Mouse (Mus musculus) intestine, embryonic 16.5 days (tissue): ENCODE measurements at regions not wholly inside any gene's neighbourhood (a gene's known extent, or its start where the extent isn't known, plus 50 kb on each side); places are given as distances from the start of the nearest gene placed in this dataset.

Experiments used
- ATAC-seq: fragments of 200-750 bp; cut with Nextera tagmentation; 2 replicates; pipeline ENCODE4 v1.8.0; 2017; ENCODE audit warnings: moderate TSS enrichment, moderate library complexity
- H3K27ac ChIP-seq: fragments of 300-500 bp; sonication (generic); 2 replicates; pipeline ENCODE4 v1.5.1; 2014; ENCODE audit warnings: mild to moderate bottlenecking, low read length
- H3K27me3 ChIP-seq: fragments of 300-500 bp; sonication (generic); replicated peaks from 2 replicates; pipeline ENCODE4 v1.6.1; 2014; ENCODE audit warnings: low read length, control low read depth, mixed read lengths; ENCODE audit not compliant: control insufficient read depth, insufficient read depth
- H3K36me3 ChIP-seq: fragments of 300-500 bp; sonication (generic); 2 replicates; pipeline ENCODE4 v1.6.1; 2014; ENCODE audit warnings: low read length, control low read depth; ENCODE audit not compliant: control insufficient read depth, insufficient read depth
- H3K4me1 ChIP-seq: fragments of 300-500 bp; sonication (generic); 2 replicates; pipeline ENCODE4 v1.6.1; 2014; ENCODE audit warnings: low read length, control low read depth, mixed read lengths; ENCODE audit not compliant: control insufficient read depth, insufficient read depth
- H3K4me2 ChIP-seq: fragments of 300-500 bp; sonication (generic); 2 replicates; pipeline ENCODE4 v1.6.1; 2014; ENCODE audit warnings: low read depth, low read length, control low read depth
- H3K4me3 ChIP-seq: fragments of 300-500 bp; sonication (generic); 2 replicates; pipeline ENCODE4 v1.5.1; 2014; ENCODE audit warnings: mild to moderate bottlenecking, low read length
- H3K9ac ChIP-seq: fragments of 300-500 bp; sonication (generic); 2 replicates; pipeline ENCODE4 v1.6.1; 2014; ENCODE audit warnings: low read depth, low read length
- H3K9me3 ChIP-seq: fragments of 300-500 bp; sonication (generic); 2 replicates; pipeline ENCODE4 v1.6.1; 2016; ENCODE audit warnings: low read length, control low read depth; ENCODE audit not compliant: control insufficient read depth
- WGBS: fragments of 180-500 bp; shearing (Covaris S2); extraction: QIAGEN DNeasy Blood & Tissue Kit; methylation state at CpG from one replicate; pipeline ENCODE4 v1.1.7; 2014; 5-methylcytosine and 5-hydroxymethylcytosine counted together

DNA sequence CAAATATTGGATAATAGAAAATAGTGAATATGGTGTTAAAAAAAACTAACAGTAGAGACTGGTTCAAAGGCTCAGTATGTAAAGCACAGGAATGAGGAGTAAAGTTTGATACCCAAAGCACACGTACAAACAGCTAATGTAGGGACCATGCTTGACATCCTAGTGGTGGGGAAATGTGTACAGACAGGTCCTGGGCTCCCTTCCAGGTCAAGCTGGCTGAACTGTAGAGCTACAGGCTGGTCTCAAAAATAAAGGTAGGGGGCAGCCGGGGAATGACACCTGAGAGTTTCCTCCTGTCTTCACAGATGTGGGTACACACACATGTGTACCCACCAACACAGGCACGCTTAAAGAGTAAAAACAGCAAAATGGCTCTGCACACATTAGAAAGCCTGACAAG is 309.9 kb upstream of the Nova1 start:
- H3K4me3 ChIP-seq: no peak overlapping the region
- H3K27me3 ChIP-seq: no peaks in the 10 kb centered on the region
- 80% methylated on average over 3 of the region's 3 CpGs for WGBS
- H3K4me1 ChIP-seq: no peaks in the 10 kb centered on the region
- no peak overlapping the region for H3K27ac ChIP-seq
- H3K4me2 ChIP-seq: no peak overlapping the region
- H3K9me3 ChIP-seq: no peaks in the 10 kb centered on the region
- no peak for ATAC-seq
- no peaks in the 10 kb centered on the region for H3K36me3 ChIP-seq
- no peak overlapping the region for H3K9ac ChIP-seq

GRCm38 (mm10) chr12:47121426-47121825 is 302.7 kb upstream of the Nova1 start:
- no peak overlapping the region for H3K4me3 ChIP-seq
- H3K9ac ChIP-seq: no peak overlapping the region
- no peak for ATAC-seq
- no peaks in the 10 kb centered on the region for H3K9me3 ChIP-seq
- H3K27ac ChIP-seq: no peak overlapping the region
- H3K4me1 ChIP-seq: no peaks in the 10 kb centered on the region
- no peak overlapping the region for H3K4me2 ChIP-seq
- no peaks in the 10 kb centered on the region for H3K36me3 ChIP-seq
- H3K27me3 ChIP-seq: no peaks in the 10 kb centered on the region
- WGBS: 78% methylated on average over 3 of the region's 3 CpGs

DNA sequence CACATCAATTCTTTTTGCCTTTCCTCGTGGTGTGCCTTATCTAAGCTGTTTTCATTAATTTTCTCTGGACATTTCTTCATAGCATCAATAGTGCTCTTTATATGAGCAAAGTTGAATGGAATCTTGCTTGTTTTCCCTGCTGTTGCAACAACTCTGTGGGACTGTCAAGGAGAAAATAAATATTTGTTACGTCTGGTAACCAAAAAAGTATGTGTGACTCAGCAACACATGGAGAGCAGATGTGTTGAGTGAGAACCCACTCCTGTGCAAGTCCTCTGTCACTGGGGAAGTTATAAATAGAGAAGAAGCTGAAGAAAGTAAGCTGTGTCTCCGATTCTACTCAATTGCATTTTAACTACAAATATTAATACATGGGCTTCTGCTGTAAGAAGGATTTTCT is 298.8 kb upstream of the Nova1 start:
- no peaks in the 10 kb centered on the region for H3K36me3 ChIP-seq
- WGBS: 48% methylated on average over 3 of the region's 3 CpGs
- H3K27me3 ChIP-seq: no peaks in the 10 kb centered on the region
- no peak for ATAC-seq
- no peak overlapping the region for H3K27ac ChIP-seq
- no peaks in the 10 kb centered on the region for H3K4me1 ChIP-seq
- no peak overlapping the region for H3K4me3 ChIP-seq
- no peak overlapping the region for H3K9ac ChIP-seq
- H3K4me2 ChIP-seq: no peak overlapping the region
- no peaks in the 10 kb centered on the region for H3K9me3 ChIP-seq

DNA sequence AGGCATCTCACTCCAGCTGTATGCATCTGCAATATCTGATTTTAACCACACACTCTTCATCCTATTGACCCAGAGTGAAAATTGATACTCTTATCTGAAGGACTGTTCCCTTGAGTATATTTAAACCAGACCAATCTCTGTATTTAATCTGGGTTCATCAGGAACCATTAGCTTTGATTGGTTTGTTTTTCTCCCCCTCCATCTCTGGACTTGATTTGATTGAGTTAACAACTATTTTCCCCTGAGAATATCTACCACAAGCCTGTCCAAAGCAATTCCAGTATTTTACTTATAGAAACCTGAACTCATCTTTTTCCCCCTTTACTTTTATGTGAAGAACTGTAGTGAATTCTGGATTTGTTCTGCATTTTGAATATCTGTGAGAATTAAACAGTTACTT is 270.5 kb upstream of the Nova1 start:
- no peaks in the 10 kb centered on the region for H3K4me1 ChIP-seq
- no peak overlapping the region for H3K27ac ChIP-seq
- H3K36me3 ChIP-seq: no peaks in the 10 kb centered on the region
- H3K27me3 ChIP-seq: no peaks in the 10 kb centered on the region
- H3K4me3 ChIP-seq: no peak overlapping the region
- H3K4me2 ChIP-seq: no peak overlapping the region
- no peaks in the 10 kb centered on the region for H3K9me3 ChIP-seq
- ATAC-seq: no peak
- no peak overlapping the region for H3K9ac ChIP-seq

DNA sequence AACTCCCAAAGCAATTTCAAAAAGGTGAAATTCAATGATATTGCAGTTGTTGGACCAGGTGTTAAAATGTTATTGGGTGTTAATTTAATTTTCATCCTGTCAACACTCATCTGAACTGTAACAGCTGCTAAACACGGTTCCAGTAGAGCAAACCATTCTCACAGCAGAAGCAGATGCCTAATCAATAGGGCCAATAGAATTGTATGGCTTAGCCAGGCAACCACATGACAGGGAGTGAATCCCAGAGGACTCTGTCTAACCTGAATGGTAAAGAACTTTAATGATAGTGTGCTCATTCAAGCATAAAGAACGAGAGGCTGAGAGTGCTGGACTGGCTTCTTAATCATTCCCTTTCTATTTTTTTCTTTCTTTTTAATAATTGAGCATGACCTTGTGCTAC is 256.2 kb upstream of the Nova1 start:
- Histone ChIP-seq H3K27ac (no peak overlapping the region), H3K4me2 (no peak overlapping the region), H3K36me3 (no peaks in the 10 kb centered on the region), H3K4me1 (no peaks in the 10 kb centered on the region), H3K9me3 (no peaks in the 10 kb centered on the region), H3K27me3 (no peaks in the 10 kb centered on the region), H3K4me3 (no peak overlapping the region), H3K9ac (no peak overlapping the region)
- ATAC-seq: no peak
- 69% methylated on average over 2 of the region's 2 CpGs for WGBS

- ATAC-seq: no peak
- WGBS: 66% methylated on average over 1 of the region's 1 CpGs
Measured at GRCm38 (mm10) chr12:47052474-47052873, 233.7 kb upstream of the Nova1 start.

GRCm38 (mm10) chr12:47020810-47021348 is 202.2 kb upstream of the Nova1 start:
- Histone ChIP-seq H3K4me2 (no peak overlapping the region), H3K36me3 (no peaks in the 10 kb centered on the region), H3K27ac (no peak overlapping the region), H3K9me3 (no peaks in the 10 kb centered on the region), H3K4me1 (no peaks in the 10 kb centered on the region), H3K4me3 (no peak overlapping the region), H3K27me3 (no peaks in the 10 kb centered on the region), H3K9ac (no peak overlapping the region)
- 58% methylated on average over 6 of the region's 6 CpGs for WGBS
- no peak for ATAC-seq

More at GRCm38 (mm10) chr12:47052474-47052873, 233.7 kb upstream of the Nova1 start:
- H3K27ac ChIP-seq: no peak overlapping the region
- H3K4me2 ChIP-seq: no peak overlapping the region
- H3K4me1 ChIP-seq: no peaks in the 10 kb centered on the region
- no peaks in the 10 kb centered on the region for H3K9me3 ChIP-seq
- H3K27me3 ChIP-seq: no peaks in the 10 kb centered on the region
- H3K4me3 ChIP-seq: no peak overlapping the region
- H3K36me3 ChIP-seq: no peaks in the 10 kb centered on the region
- no peak overlapping the region for H3K9ac ChIP-seq

DNA sequence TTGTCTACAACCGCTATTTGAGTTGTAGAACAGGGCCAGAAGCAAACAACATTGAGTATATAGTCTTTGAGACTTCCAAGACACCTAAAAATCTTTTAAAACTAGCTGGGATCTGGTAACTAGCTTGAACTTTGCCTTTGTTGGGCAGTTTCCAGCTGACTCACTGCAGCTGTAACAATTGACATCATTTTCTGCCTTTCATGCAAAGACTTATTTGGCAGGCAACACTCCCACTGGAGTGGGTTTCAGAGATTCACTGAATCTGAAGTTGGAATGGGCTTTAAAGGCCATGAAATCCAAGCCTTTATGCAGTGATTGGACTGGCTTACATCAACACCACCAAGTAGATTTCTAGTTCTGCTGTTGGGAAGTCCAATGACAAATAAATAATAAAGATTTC is 173.6 kb upstream of the Nova1 start:
- no peaks in the 10 kb centered on the region for H3K4me1 ChIP-seq
- no peaks in the 10 kb centered on the region for H3K27me3 ChIP-seq
- H3K4me2 ChIP-seq: no peak overlapping the region
- no peak overlapping the region for H3K9ac ChIP-seq
- 86% methylated on average over 1 of the region's 1 CpGs for WGBS
- ATAC-seq: no peak
- no peaks in the 10 kb centered on the region for H3K36me3 ChIP-seq
- H3K27ac ChIP-seq: no peak overlapping the region
- H3K4me3 ChIP-seq: no peak overlapping the region
- no peaks in the 10 kb centered on the region for H3K9me3 ChIP-seq

GRCm38 (mm10) chr12:46988972-46989371 is 170.2 kb upstream of the Nova1 start:
- Histone ChIP-seq H3K9me3 (no peaks in the 10 kb centered on the region), H3K4me1 (no peaks in the 10 kb centered on the region), H3K36me3 (no peaks in the 10 kb centered on the region), H3K4me3 (no peak overlapping the region), H3K27ac (no peak overlapping the region), H3K27me3 (no peaks in the 10 kb centered on the region), H3K4me2 (no peak overlapping the region), H3K9ac (no peak overlapping the region)
- ATAC-seq: no peak
- WGBS: 80% methylated on average over 2 of the region's 2 CpGs

GRCm38 (mm10) chr12:46950223-46950779 is 131.6 kb upstream of the Nova1 start:
- no peaks in the 10 kb centered on the region for H3K9me3 ChIP-seq
- WGBS: 83% methylated on average over 3 of the region's 3 CpGs
- no peaks in the 10 kb centered on the region for H3K4me1 ChIP-seq
- H3K9ac ChIP-seq: no peak overlapping the region
- H3K27me3 ChIP-seq: no peaks in the 10 kb centered on the region
- H3K4me3 ChIP-seq: no peak overlapping the region
- no peaks in the 10 kb centered on the region for H3K36me3 ChIP-seq
- no peak overlapping the region for H3K27ac ChIP-seq
- no peak overlapping the region for H3K4me2 ChIP-seq
- ATAC-seq: no peak
